Mouse (Mus musculus): Measurements from ENCODE around the gene Syt3.
A peak's percentile ranks its signal among the peaks of the same experiment; 100 is the strongest.

Gene Syt3

GRCm38 (mm10) chr7:44383980-44384715 lies at the start of gene Syt3:
Syt3 (plus strand) TSS chr7:44384102.
- DNase-seq (ENCODE audit: low read depth, low spot score) = peak; percentile 45

GRCm38 (mm10) chr7:44334139-44334538 lies 49.8 kb upstream of the Syt3 start:
- DNase-seq (ENCODE audit: low read depth, low spot score) = no peak

- DNase-seq (ENCODE audit: low read depth, low spot score) = no peak
These were observed 48.6 kb upstream of the Syt3 start for GRCm38 (mm10) chr7:44335031-44335878.

- no peak for DNase-seq (ENCODE audit: low read depth, low spot score)
These were observed 47.6 kb upstream of the Syt3 start for GRCm38 (mm10) chr7:44336046-44337021.

GRCm38 (mm10) chr7:44337121-44337849 lies 46.6 kb upstream of the Syt3 start:
- DNase-seq (ENCODE audit: low read depth, low spot score) = no peak

GRCm38 (mm10) chr7:44340226-44340625 lies 43.7 kb upstream of the Syt3 start:
- no peak for DNase-seq (ENCODE audit: low read depth, low spot score)

GRCm38 (mm10) chr7:44341119-44341518 lies 42.8 kb upstream of the Syt3 start:
- DNase-seq (ENCODE audit: low read depth, low spot score) = no peak

GRCm38 (mm10) chr7:44341714-44342113 lies 42.2 kb upstream of the Syt3 start:
- DNase-seq (ENCODE audit: low read depth, low spot score) = no peak

- no peak for DNase-seq (ENCODE audit: low read depth, low spot score)
These were observed 40.4 kb upstream of the Syt3 start for GRCm38 (mm10) chr7:44343459-44344015.

GRCm38 (mm10) chr7:44344622-44345021 lies 39.3 kb upstream of the Syt3 start:
- no peak for DNase-seq (ENCODE audit: low read depth, low spot score)

- DNase-seq (ENCODE audit: low read depth, low spot score) = no peak
These were observed 34.9 kb upstream of the Syt3 start for GRCm38 (mm10) chr7:44349043-44349442.

GRCm38 (mm10) chr7:44350957-44351711 lies 32.8 kb upstream of the Syt3 start:
- peak; percentile 57 for DNase-seq (ENCODE audit: low read depth, low spot score)

GRCm38 (mm10) chr7:44351881-44352749 lies 31.8 kb upstream of the Syt3 start:
- no peak for DNase-seq (ENCODE audit: low read depth, low spot score)

GRCm38 (mm10) chr7:44352750-44353600 lies 30.9 kb upstream of the Syt3 start:
- DNase-seq (ENCODE audit: low read depth, low spot score) = no peak

- DNase-seq (ENCODE audit: low read depth, low spot score) = no peak
These were observed 30.1 kb upstream of the Syt3 start for GRCm38 (mm10) chr7:44353601-44354340.

GRCm38 (mm10) chr7:44355411-44355810 lies 28.5 kb upstream of the Syt3 start:
- no peak for DNase-seq (ENCODE audit: low read depth, low spot score)

Measured in skeletal muscle tissue, adult 2 months (tissue).